Mouse (Mus musculus): Measurements from ENCODE around the gene Commd3.

Gene Commd3

GRCm38 (mm10) chr2:18672133-18672765 is at the start of gene Commd3:
Commd3 (plus strand) TSS chr2:18672384.
- peak; percentile 92 for DNase-seq (ENCODE audit: low read depth, low spot score)

GRCm38 (mm10) chr2:18623219-18623618 is 49.0 kb upstream of the Commd3 start:
- no peak for DNase-seq (ENCODE audit: low read depth, low spot score)

- no peak for DNase-seq (ENCODE audit: low read depth, low spot score)
Measured at GRCm38 (mm10) chr2:18630547-18630946, 41.6 kb upstream of the Commd3 start.

- no peak for DNase-seq (ENCODE audit: low read depth, low spot score)
Measured at GRCm38 (mm10) chr2:18635052-18635451, 37.1 kb upstream of the Commd3 start.

- no peak for DNase-seq (ENCODE audit: low read depth, low spot score)
Measured at GRCm38 (mm10) chr2:18648563-18648962, 23.6 kb upstream of the Commd3 start.

GRCm38 (mm10) chr2:18654821-18655220 is 17.4 kb upstream of the Commd3 start:
- no peak for DNase-seq (ENCODE audit: low read depth, low spot score)

GRCm38 (mm10) chr2:18664003-18664402 is 8.2 kb upstream of the Commd3 start:
- DNase-seq (ENCODE audit: low read depth, low spot score), result peak; percentile 80

- no peak for DNase-seq (ENCODE audit: low read depth, low spot score)
Measured at GRCm38 (mm10) chr2:18671041-18671440, 1.1 kb upstream of the Commd3 start.

- DNase-seq (ENCODE audit: low read depth, low spot score), result no peak
Measured at GRCm38 (mm10) chr2:18672766-18673164, 581 bp downstream of the Commd3 start.

GRCm38 (mm10) chr2:18673766-18674165 is 1.6 kb downstream of the Commd3 start:
- no peak for DNase-seq (ENCODE audit: low read depth, low spot score)

- no peak for DNase-seq (ENCODE audit: low read depth, low spot score)
Measured at GRCm38 (mm10) chr2:18674193-18674902, 2.2 kb downstream of the Commd3 start.

- no peak for DNase-seq (ENCODE audit: low read depth, low spot score)
Measured at GRCm38 (mm10) chr2:18675681-18676456, 3.7 kb downstream of the Commd3 start.

- DNase-seq (ENCODE audit: low read depth, low spot score), result peak; percentile 81
Measured at GRCm38 (mm10) chr2:18676457-18676935, 4.3 kb downstream of the Commd3 start.

- peak; percentile 76 for DNase-seq (ENCODE audit: low read depth, low spot score)
Measured at GRCm38 (mm10) chr2:18676936-18677491, 4.8 kb downstream of the Commd3 start, which contains the start of gene Bmi1. Bmi1 (plus strand) TSS chr2:18677018.

- peak; percentile 51 for DNase-seq (ENCODE audit: low read depth, low spot score)
Measured at GRCm38 (mm10) chr2:18677631-18678471, 5.7 kb downstream of the Commd3 start.

- no peak for DNase-seq (ENCODE audit: low read depth, low spot score)
Measured at GRCm38 (mm10) chr2:18679701-18680100, 7.5 kb downstream of the Commd3 start.

- DNase-seq (ENCODE audit: low read depth, low spot score), result no peak
Measured at GRCm38 (mm10) chr2:18680501-18680900, 8.3 kb downstream of the Commd3 start.

GRCm38 (mm10) chr2:18680961-18681360 is 8.8 kb downstream of the Commd3 start:
- peak; percentile 76 for DNase-seq (ENCODE audit: low read depth, low spot score)

GRCm38 (mm10) chr2:18684062-18684461 is 11.9 kb downstream of the Commd3 start:
- DNase-seq (ENCODE audit: low read depth, low spot score), result no peak

- no peak for DNase-seq (ENCODE audit: low read depth, low spot score)
Measured at GRCm38 (mm10) chr2:18686386-18686785, 14.2 kb downstream of the Commd3 start.
